Mouse (Mus musculus): ENCODE results near the gene Gbf1. TPM values are rescaled to one million over a fixed set of nuclear protein-coding genes. Genes with fewer than 3 reads are reported as not detected.

The Gbf1 gene
- polyA plus RNA-seq, 1 experiment = 60.8 TPM

- Histone ChIP-seq H3K4me1 (ENCODE audit: control insufficient read depth, insufficient read depth, low read length) (peaks cover 4% of the 10 kb centered on the region; the same call in 1 of the 2 replicates), H3K4me3 (ENCODE audit: insufficient read depth, low read depth, low read length) (no peak overlapping the region), H3K27ac (ENCODE audit: insufficient read depth, low read depth, low read length) (no peak overlapping the region), H3K27me3 (replicated peaks; ENCODE audit: control insufficient read depth, insufficient read depth, low read length) (no peaks in the 10 kb centered on the region), H3K36me3 (ENCODE audit: control insufficient read depth, insufficient read depth, low read length) (no peaks in the 10 kb centered on the region)
- TF ChIP-seq POLR2A (IDR thresholded peaks at IDR 0.05; ENCODE audit: low read depth, low read length) (no peak), CTCF (conservative IDR thresholded peaks at IDR 0.05; ENCODE audit: insufficient read depth, insufficient read length, low read depth, low read length) (no peak)
- no peak for DNase-seq
- WGBS = 89% methylated on average over 5 of the region's 5 CpGs
These were observed 67.8 kb downstream of the Gbf1 start for GRCm38 (mm10) chr19:46220116-46220515.

GRCm38 (mm10) chr19:46223118-46223517, 70.8 kb downstream of the Gbf1 start:
- WGBS = 80% methylated on average over 4 of the region's 4 CpGs
- H3K4me1 ChIP-seq (ENCODE audit: control insufficient read depth, insufficient read depth, low read length) = no peaks in the 10 kb centered on the region
- no peaks in the 10 kb centered on the region for H3K27me3 ChIP-seq (replicated peaks; ENCODE audit: control insufficient read depth, insufficient read depth, low read length)
- DNase-seq = no peak
- H3K4me3 ChIP-seq (ENCODE audit: insufficient read depth, low read depth, low read length) = no peak overlapping the region
- TF ChIP-seq POLR2A (IDR thresholded peaks at IDR 0.05; ENCODE audit: low read depth, low read length) = no peak
- TF ChIP-seq CTCF (conservative IDR thresholded peaks at IDR 0.05; ENCODE audit: insufficient read depth, insufficient read length, low read depth, low read length) = no peak
- H3K27ac ChIP-seq (ENCODE audit: insufficient read depth, low read depth, low read length) = no peak overlapping the region
- H3K36me3 ChIP-seq (ENCODE audit: control insufficient read depth, insufficient read depth, low read length) = no peaks in the 10 kb centered on the region

- 61% methylated on average over 2 of the region's 2 CpGs for WGBS
- Histone ChIP-seq H3K36me3 (ENCODE audit: control insufficient read depth, insufficient read depth, low read length) (no peaks in the 10 kb centered on the region), H3K4me3 (ENCODE audit: insufficient read depth, low read depth, low read length) (no peak overlapping the region), H3K27ac (ENCODE audit: insufficient read depth, low read depth, low read length) (no peak overlapping the region), H3K4me1 (ENCODE audit: control insufficient read depth, insufficient read depth, low read length) (no peaks in the 10 kb centered on the region), H3K27me3 (replicated peaks; ENCODE audit: control insufficient read depth, insufficient read depth, low read length) (no peaks in the 10 kb centered on the region)
- no peak for TF ChIP-seq CTCF (conservative IDR thresholded peaks at IDR 0.05; ENCODE audit: insufficient read depth, insufficient read length, low read depth, low read length)
- no peak for TF ChIP-seq POLR2A (IDR thresholded peaks at IDR 0.05; ENCODE audit: low read depth, low read length)
- peak; percentile 15 for DNase-seq
These were observed 72.6 kb downstream of the Gbf1 start for GRCm38 (mm10) chr19:46224882-46225281.

GRCm38 (mm10) chr19:46225506-46225905, 73.2 kb downstream of the Gbf1 start:
- no peak for DNase-seq
- no peaks in the 10 kb centered on the region for H3K4me1 ChIP-seq (ENCODE audit: control insufficient read depth, insufficient read depth, low read length)
- H3K27ac ChIP-seq (ENCODE audit: insufficient read depth, low read depth, low read length) = no peak overlapping the region
- TF ChIP-seq POLR2A (IDR thresholded peaks at IDR 0.05; ENCODE audit: low read depth, low read length) (no peak), CTCF (conservative IDR thresholded peaks at IDR 0.05; ENCODE audit: insufficient read depth, insufficient read length, low read depth, low read length) (no peak)
- H3K4me3 ChIP-seq (ENCODE audit: insufficient read depth, low read depth, low read length) = no peak overlapping the region
- no peaks in the 10 kb centered on the region for H3K27me3 ChIP-seq (replicated peaks; ENCODE audit: control insufficient read depth, insufficient read depth, low read length)
- 63% methylated on average over 4 of the region's 4 CpGs for WGBS
- H3K36me3 ChIP-seq (ENCODE audit: control insufficient read depth, insufficient read depth, low read length) = no peaks in the 10 kb centered on the region

- DNase-seq = no peak
- Histone ChIP-seq H3K27me3 (replicated peaks; ENCODE audit: control insufficient read depth, insufficient read depth, low read length) (no peaks in the 10 kb centered on the region), H3K27ac (ENCODE audit: insufficient read depth, low read depth, low read length) (no peak overlapping the region), H3K4me3 (ENCODE audit: insufficient read depth, low read depth, low read length) (no peak overlapping the region), H3K4me1 (ENCODE audit: control insufficient read depth, insufficient read depth, low read length) (no peaks in the 10 kb centered on the region), H3K36me3 (ENCODE audit: control insufficient read depth, insufficient read depth, low read length) (no peaks in the 10 kb centered on the region)
- no peak for TF ChIP-seq CTCF (conservative IDR thresholded peaks at IDR 0.05; ENCODE audit: insufficient read depth, insufficient read length, low read depth, low read length)
- no peak for TF ChIP-seq POLR2A (IDR thresholded peaks at IDR 0.05; ENCODE audit: low read depth, low read length)
- 92% methylated on average over 3 of the region's 3 CpGs for WGBS
These were observed 74.0 kb downstream of the Gbf1 start for GRCm38 (mm10) chr19:46226295-46226694.

- TF ChIP-seq POLR2A (IDR thresholded peaks at IDR 0.05; ENCODE audit: low read depth, low read length) (no peak), CTCF (conservative IDR thresholded peaks at IDR 0.05; ENCODE audit: insufficient read depth, insufficient read length, low read depth, low read length) (no peak)
- 93% methylated on average over 3 of the region's 3 CpGs for WGBS
- DNase-seq = no peak
These were observed 75.0 kb downstream of the Gbf1 start for GRCm38 (mm10) chr19:46227300-46227699.

GRCm38 (mm10) chr19:46234450-46234849, 82.1 kb downstream of the Gbf1 start:
- 76% methylated on average over 2 of the region's 2 CpGs for WGBS
- TF ChIP-seq CTCF (conservative IDR thresholded peaks at IDR 0.05; ENCODE audit: insufficient read depth, insufficient read length, low read depth, low read length) = no peak
- no peak for TF ChIP-seq POLR2A (IDR thresholded peaks at IDR 0.05; ENCODE audit: low read depth, low read length)

More at GRCm38 (mm10) chr19:46227300-46227699, 75.0 kb downstream of the Gbf1 start:
- Histone ChIP-seq H3K27me3 (replicated peaks; ENCODE audit: control insufficient read depth, insufficient read depth, low read length) (no peaks in the 10 kb centered on the region), H3K36me3 (ENCODE audit: control insufficient read depth, insufficient read depth, low read length) (no peaks in the 10 kb centered on the region), H3K4me1 (ENCODE audit: control insufficient read depth, insufficient read depth, low read length) (no peaks in the 10 kb centered on the region), H3K4me3 (ENCODE audit: insufficient read depth, low read depth, low read length) (no peak overlapping the region), H3K27ac (ENCODE audit: insufficient read depth, low read depth, low read length) (no peak overlapping the region)

More at GRCm38 (mm10) chr19:46234450-46234849, 82.1 kb downstream of the Gbf1 start:
- DNase-seq = no peak
- Histone ChIP-seq H3K27me3 (replicated peaks; ENCODE audit: control insufficient read depth, insufficient read depth, low read length) (no peaks in the 10 kb centered on the region), H3K4me1 (ENCODE audit: control insufficient read depth, insufficient read depth, low read length) (no peaks in the 10 kb centered on the region), H3K4me3 (ENCODE audit: insufficient read depth, low read depth, low read length) (no peak overlapping the region), H3K27ac (ENCODE audit: insufficient read depth, low read depth, low read length) (no peak overlapping the region), H3K36me3 (ENCODE audit: control insufficient read depth, insufficient read depth, low read length) (no peaks in the 10 kb centered on the region)

Data from kidney, adult 2 months (tissue).